Mouse (Mus musculus) forebrain, postnatal 0 days (tissue): ENCODE data around the gene Tmod1. TPM values are rescaled to one million over a fixed set of nuclear protein-coding genes. Genes with fewer than 3 reads are reported as not detected.

Experiments
- ATAC-seq: fragments of 200-750 bp; cut with Nextera tagmentation; 2 replicates; pipeline ENCODE4 v1.8.0; 2017; ENCODE audit warnings: mild to moderate bottlenecking, moderate library complexity
- DNase-seq: peaks from one replicate; pipeline ENCODE4 v3.0.0-alpha.2; 2015
- H3K27ac ChIP-seq: fragments of 300-500 bp; sonication (generic); 2 replicates; pipeline ENCODE4 v1.5.1; 2014; ENCODE audit warnings: low read depth, mild to moderate bottlenecking, antibody characterized with exemption, low read length, moderate library complexity, mixed read lengths
- H3K27me3 ChIP-seq: fragments of 300-500 bp; sonication (generic); 2 replicates; pipeline ENCODE4 v1.6.1; 2014; ENCODE audit warnings: mild to moderate bottlenecking, low read length, mixed read lengths; ENCODE audit not compliant: insufficient read depth
- H3K36me3 ChIP-seq: fragments of 300-500 bp; sonication (generic); 2 replicates; pipeline ENCODE4 v1.6.1; 2014; ENCODE audit warnings: mild to moderate bottlenecking, moderate library complexity; ENCODE audit not compliant: insufficient read depth
- H3K4me1 ChIP-seq: fragments of 300-500 bp; sonication (generic); 2 replicates; pipeline ENCODE4 v1.6.1; 2014; ENCODE audit warnings: antibody characterized with exemption; ENCODE audit not compliant: insufficient read depth
- H3K4me2 ChIP-seq: fragments of 300-500 bp; sonication (generic); 2 replicates; pipeline ENCODE4 v1.6.1; 2014; ENCODE audit warnings: low read depth, mild to moderate bottlenecking, moderate library complexity
- H3K4me3 ChIP-seq: fragments of 300-500 bp; sonication (generic); 2 replicates; pipeline ENCODE4 v1.5.1; 2014; ENCODE audit warnings: low read depth, low read length, mixed read lengths
- H3K9ac ChIP-seq: fragments of 300-500 bp; sonication (generic); 2 replicates; pipeline ENCODE4 v1.6.1; 2014; ENCODE audit warnings: mild to moderate bottlenecking
- H3K9me3 ChIP-seq: fragments of 300-500 bp; sonication (generic); 2 replicates; pipeline ENCODE4 v1.6.1; 2016; ENCODE audit warnings: low read length
- CTCF ChIP-seq: sonication (generic); IDR thresholded peaks from 2 replicates; pipeline ENCODE4 v1.5.1; 2016; ENCODE audit warnings: antibody characterized with exemption, control low read depth, low read depth
- WGBS: fragments of 180-500 bp; shearing (Covaris S2); extraction: QIAGEN DNeasy Blood & Tissue Kit; methylation state at CpG from one replicate; pipeline ENCODE4 v1.1.7; 2014; 5-methylcytosine and 5-hydroxymethylcytosine counted together
- polyA plus RNA-seq: library from polyadenylated mRNA; unstranded; fragments of >200 nt; fragmentation: Nextera tagmentation; extraction: Ambion mirVana; gene quantifications from 2 replicates; pipeline ENCODE4 v1.2.1, GENCODE M21; 2015
- total RNA-seq: library from RNA; depleted of rRNA; stranded (reverse); fragments of >200 nt; gene quantifications from 2 replicates; pipeline ENCODE4 v1.2.3, GENCODE M21; 2014

The Tmod1 gene
- total and polyA plus RNA-seq, 2 experiments from 2014 or later = 1.0 to 1.8 TPM

DNA sequence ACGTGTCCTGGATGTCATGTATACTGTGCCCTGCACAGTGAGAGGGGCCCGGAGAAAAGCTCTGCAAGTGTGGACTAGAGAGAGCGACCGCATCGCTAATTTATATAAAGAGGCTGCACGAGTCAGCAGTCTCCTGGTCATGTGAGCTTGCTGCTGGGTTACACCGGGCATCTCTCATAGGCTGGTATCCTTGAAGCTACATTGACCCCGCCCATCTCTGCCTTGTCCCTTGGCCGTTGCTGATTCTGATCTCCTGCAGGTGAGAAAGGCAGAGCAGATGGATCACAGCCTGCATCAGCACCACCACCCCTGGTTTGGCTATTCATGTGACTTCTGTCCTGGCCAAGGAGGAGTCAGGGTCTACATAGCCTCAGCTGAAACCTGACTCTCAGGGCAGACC, 60.4 kb downstream of the Tmod1 start:
- Histone ChIP-seq H3K4me2 (no peak overlapping the region), H3K4me3 (no peak overlapping the region), H3K9me3 (no peaks in the 10 kb centered on the region), H3K9ac (no peak overlapping the region), H3K27me3 (no peaks in the 10 kb centered on the region), H3K36me3 (no peaks in the 10 kb centered on the region), H3K27ac (no peak overlapping the region), H3K4me1 (no peaks in the 10 kb centered on the region)
- DNase-seq = no peak
- no peak for TF ChIP-seq CTCF
- 73% methylated on average over 9 of the region's 9 CpGs for WGBS
- no peak for ATAC-seq

DNA sequence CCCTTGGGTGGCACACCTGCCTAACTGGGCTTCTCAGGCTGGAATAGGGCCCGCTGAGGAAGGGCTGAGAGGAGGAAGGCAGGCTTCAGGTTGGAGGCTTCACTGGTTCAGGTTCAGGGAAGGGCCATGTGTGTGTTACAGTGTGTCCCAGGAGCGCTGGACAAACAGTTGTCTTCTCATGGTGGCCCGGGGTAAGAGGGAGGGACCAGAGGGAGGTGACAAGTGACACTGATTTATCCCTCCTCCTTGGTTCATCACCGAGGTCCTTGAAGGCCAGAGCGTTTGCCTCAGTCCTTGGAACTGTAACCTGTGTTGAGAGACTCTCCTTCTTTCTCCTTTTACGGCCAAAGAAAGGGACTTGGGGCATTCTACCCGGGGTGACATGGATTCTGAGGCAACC, 61.8 kb downstream of the Tmod1 start:
- DNase-seq = no peak
- Histone ChIP-seq H3K36me3 (no peaks in the 10 kb centered on the region), H3K9me3 (no peaks in the 10 kb centered on the region), H3K27ac (no peak overlapping the region), H3K4me3 (no peak overlapping the region), H3K9ac (no peak overlapping the region), H3K4me1 (no peaks in the 10 kb centered on the region), H3K4me2 (no peak overlapping the region), H3K27me3 (no peaks in the 10 kb centered on the region)
- no peak for TF ChIP-seq CTCF
- no peak for ATAC-seq
- WGBS = 85% methylated on average over 7 of the region's 7 CpGs

DNA sequence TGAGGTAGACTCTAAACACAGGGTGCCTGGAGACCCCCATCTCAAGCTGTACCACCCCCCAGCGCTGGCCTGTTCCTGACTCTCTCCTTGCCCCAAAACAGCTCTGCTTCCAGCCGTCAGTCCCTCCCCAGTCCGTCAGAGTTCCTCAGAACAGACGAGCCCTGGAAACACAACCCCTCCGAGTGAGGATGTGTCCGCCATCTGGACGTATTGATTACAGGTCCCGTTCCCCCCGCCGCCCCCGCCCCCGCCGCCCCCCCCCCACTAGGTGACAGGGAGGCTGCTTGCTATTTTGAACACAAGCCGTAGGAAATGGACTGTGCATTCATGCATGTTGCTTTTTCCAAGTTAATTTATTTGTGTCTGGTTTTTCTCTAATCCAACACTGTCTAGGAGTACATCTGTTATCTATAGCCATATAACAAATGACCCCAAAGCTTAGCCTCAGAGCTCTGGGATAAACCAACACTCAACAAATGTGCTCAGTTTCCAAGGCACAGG, 62.5 kb downstream of the Tmod1 start:
- Histone ChIP-seq H3K4me3 (no peak overlapping the region), H3K9ac (no peak overlapping the region), H3K9me3 (no peaks in the 10 kb centered on the region), H3K4me1 (no peaks in the 10 kb centered on the region), H3K27me3 (no peaks in the 10 kb centered on the region), H3K36me3 (no peaks in the 10 kb centered on the region), H3K4me2 (no peak overlapping the region), H3K27ac (no peak overlapping the region)
- no peak for TF ChIP-seq CTCF
- no peak for ATAC-seq
- 55% methylated on average over 14 of the region's 14 CpGs for WGBS
- no peak for DNase-seq

DNA sequence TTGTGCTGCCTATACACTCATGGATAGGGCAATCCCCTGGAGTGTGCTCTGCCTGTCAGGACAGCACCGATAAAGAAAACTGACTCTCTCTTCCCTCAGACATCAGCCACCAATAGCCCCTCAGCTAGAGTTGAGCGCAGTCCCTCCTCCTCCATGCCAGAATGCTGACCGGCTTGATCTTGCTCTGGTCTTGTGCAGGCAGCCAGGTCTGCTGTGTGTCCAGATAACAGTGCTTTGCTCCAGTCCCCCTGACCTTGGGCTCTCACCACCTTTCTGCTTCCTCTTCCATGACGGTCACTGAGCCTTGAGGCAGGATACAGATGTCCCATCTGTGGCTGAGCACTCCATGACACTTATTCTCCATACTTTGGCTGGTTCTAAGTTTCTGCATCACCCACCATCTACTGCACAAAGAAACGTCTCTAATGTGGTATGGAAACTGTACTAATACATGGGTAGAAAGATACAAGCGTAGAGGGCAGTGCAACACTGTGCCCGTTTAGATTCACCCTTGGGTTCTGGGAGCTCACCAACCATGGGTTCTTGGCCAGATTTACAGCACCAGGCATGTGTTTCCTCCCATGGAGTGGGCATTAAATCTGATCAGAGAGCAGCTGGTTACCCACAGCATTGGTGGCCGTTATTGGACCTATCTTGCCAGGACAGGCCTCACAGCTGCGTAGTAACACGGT, 63.5 kb downstream of the Tmod1 start:
- 94% methylated on average over 10 of the region's 10 CpGs for WGBS
- no peak for TF ChIP-seq CTCF

DNA sequence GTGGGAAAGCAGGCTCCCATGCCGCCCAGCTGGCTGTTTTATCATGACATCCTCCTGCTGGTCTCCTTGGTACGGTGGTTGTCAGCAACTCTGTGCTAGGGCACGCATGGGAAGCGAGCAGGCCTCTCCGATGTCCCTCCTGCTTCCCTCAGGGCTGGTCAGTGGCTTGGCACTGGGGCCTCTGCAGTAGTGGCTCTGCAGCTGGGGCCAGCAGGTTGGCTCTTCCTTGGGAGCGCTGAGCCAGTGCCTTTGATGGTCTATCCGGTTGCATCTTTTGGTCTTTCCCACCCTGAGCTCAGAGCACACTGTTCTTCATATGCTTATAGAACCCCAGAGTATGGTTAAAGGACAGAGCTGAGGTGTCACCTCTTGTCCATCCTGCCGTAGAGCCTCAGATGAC, 71.3 kb downstream of the Tmod1 start:
- Histone ChIP-seq H3K4me1 (no peaks in the 10 kb centered on the region), H3K4me3 (no peak overlapping the region), H3K36me3 (peaks cover 9% of the 10 kb centered on the region; the same call in 1 of the 2 replicates), H3K27me3 (no peaks in the 10 kb centered on the region), H3K9ac (no peak overlapping the region), H3K4me2 (no peak overlapping the region), H3K9me3 (no peaks in the 10 kb centered on the region), H3K27ac (no peak overlapping the region)
- DNase-seq (no peak), ATAC-seq (no peak)
- WGBS = 93% methylated on average over 8 of the region's 8 CpGs
- no peak for TF ChIP-seq CTCF

More for the DNA sequence above, 63.5 kb downstream of the Tmod1 start:
- H3K4me2 ChIP-seq = no peak overlapping the region
- no peak overlapping the region for H3K9ac ChIP-seq
- DNase-seq (no peak), ATAC-seq (no peak)
- H3K4me1 ChIP-seq = no peaks in the 10 kb centered on the region
- no peak overlapping the region for H3K4me3 ChIP-seq
- no peaks in the 10 kb centered on the region for H3K36me3 ChIP-seq
- H3K9me3 ChIP-seq = no peaks in the 10 kb centered on the region
- no peaks in the 10 kb centered on the region for H3K27me3 ChIP-seq
- H3K27ac ChIP-seq = no peak overlapping the region

- H3K9ac ChIP-seq = no peak overlapping the region
- no peaks in the 10 kb centered on the region for H3K9me3 ChIP-seq
- H3K4me3 ChIP-seq = no peak overlapping the region
- peaks cover 19% of the 10 kb centered on the region for H3K36me3 ChIP-seq
- WGBS = 57% methylated on average over 3 of the region's 3 CpGs
- DNase-seq (peak; percentile 20), ATAC-seq (no peak)
- no peaks in the 10 kb centered on the region for H3K27me3 ChIP-seq
- no peak for TF ChIP-seq CTCF
- H3K4me1 ChIP-seq = no peaks in the 10 kb centered on the region
- no peak overlapping the region for H3K4me2 ChIP-seq
- H3K27ac ChIP-seq = no peak overlapping the region
Observed at GRCm38 (mm10) chr4:46111361-46111760, 72.6 kb downstream of the Tmod1 start.

DNA sequence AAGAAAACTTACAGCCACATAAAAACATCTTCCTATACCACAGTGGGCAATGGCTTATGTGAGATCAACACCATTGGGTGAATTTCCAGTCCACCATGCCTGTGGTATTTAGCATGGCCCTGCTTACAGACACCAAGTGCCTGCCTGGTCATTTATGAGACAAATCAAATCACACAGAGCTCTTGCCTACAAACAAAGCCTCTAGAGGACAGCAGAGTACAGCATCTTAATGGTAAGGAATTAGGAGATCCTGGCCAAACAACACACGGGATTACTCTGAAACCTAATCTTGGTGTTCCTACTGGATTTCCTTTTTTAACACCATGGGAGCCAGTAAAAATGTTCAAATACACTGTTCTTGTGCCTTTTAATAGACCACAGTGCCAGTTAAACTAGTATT, 76.6 kb downstream of the Tmod1 start:
- H3K4me3 ChIP-seq = no peak overlapping the region
- no peak for DNase-seq
- no peak overlapping the region for H3K9ac ChIP-seq
- H3K4me2 ChIP-seq = no peak overlapping the region
- TF ChIP-seq CTCF = peak; percentile 7; the same call in 1 of the 2 replicates
- H3K4me1 ChIP-seq = no peaks in the 10 kb centered on the region
- 89% methylated on average over 1 of the region's 1 CpGs for WGBS
- H3K27me3 ChIP-seq = no peaks in the 10 kb centered on the region
- H3K9me3 ChIP-seq = no peaks in the 10 kb centered on the region
- ATAC-seq = no peak
- no peak overlapping the region for H3K27ac ChIP-seq
- peaks cover 57% of the 10 kb centered on the region for H3K36me3 ChIP-seq
